8 mouse cellular contexts compared by ENCODE assay signal in the genomic region with DNA sequence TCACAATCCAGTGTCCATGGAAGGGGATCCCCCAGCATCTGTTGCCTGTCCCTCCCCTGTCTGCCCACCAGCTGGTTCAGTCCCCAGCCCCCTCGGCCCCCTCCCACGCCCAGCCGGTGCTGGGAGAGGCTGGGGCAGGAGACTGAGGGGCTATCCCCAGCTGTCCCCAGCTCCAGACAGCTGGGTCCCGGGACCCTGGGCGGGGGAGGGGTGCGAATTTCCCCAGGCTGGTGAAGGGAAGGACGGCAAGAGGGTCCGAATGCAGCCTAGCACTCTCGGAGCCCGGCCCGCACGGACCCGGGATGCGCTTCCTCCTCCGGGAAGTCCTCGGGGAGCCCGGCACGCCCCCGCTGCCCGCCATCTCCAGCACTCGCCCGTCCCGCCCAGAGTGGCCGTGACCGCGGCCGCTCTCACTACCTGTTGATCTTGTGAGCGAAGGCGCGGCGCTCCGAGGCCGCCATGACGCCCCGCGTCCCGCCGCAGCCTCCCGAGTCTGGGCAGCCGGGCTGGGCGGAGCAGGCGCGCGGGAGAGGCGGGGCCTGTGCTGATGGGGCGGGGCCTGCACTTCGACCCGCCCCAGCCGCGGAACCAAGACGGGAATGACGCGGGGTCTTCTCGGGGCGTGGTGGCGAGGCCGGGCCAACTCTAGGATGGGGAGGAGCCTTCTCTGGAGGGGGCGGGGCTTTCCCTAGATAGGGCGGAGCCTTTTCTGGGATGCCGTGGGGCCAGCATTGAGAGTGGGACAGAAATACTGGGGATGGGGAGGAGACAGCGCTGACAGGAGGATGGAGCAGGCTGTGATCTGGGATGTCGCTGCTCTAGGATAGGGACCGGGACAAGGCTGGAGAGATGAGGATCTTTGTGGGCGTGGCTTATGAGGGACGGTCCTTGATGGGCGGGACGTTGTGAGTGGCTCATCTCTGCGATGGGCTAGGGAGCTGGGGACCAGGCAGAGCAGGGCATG. TPM values are rescaled to one million over a fixed set of nuclear protein-coding genes. Genes with fewer than 3 reads are reported as not detected.
DNase-seq lines count a peak whose midpoint lies in the region; ATAC-seq lines count a peak whose summit lies in the region.

A gene (minus strand): TSS at position 508 of the 964 bp plus-strand sequence.

- peak within 1 kb of the TSS; percentile 59 for H3K4me2 ChIP-seq in hindbrain, embryonic 14.5 days (replicated peaks)

- no peaks in the 10 kb centered on the region for H3K4me1 ChIP-seq in hindbrain, embryonic 14.5 days (replicated peaks; ENCODE audit: control insufficient read depth, insufficient read depth, low read length)

- H3K27me3 ChIP-seq in hindbrain, embryonic 14.5 days (ENCODE audit: control insufficient read depth, insufficient read depth, low read length) = no peaks in the 10 kb centered on the region

- no peak within 1 kb of the TSS for H3K27ac ChIP-seq in hindbrain, embryonic 14.5 days

- under 1% methylated on average over 68 of the region's 68 CpGs for WGBS in hindbrain, embryonic 14.5 days

- H3K9ac ChIP-seq in hindbrain, embryonic 14.5 days = peak within 1 kb of the TSS; percentile 53

- no peaks in the 10 kb centered on the region for H3K9me3 ChIP-seq in hindbrain, embryonic 14.5 days (ENCODE audit: control insufficient read depth, low read length)

- H3K36me3 ChIP-seq in hindbrain, embryonic 14.5 days (replicated peaks; ENCODE audit: control insufficient read depth, insufficient read depth) = no peaks in the 10 kb centered on the region

- peak within 1 kb of the TSS; percentile 43 for H3K4me3 ChIP-seq in hindbrain, embryonic 14.5 days (replicated peaks; ENCODE audit: low read length)

- peak; percentile 98 for DNase-seq in R1 (ENCODE audit: low read depth, low spot score)
- DNase-seq in cerebellum, postnatal 25 days = peak; percentile 52 to 71
- peak; percentile 58 to 71 for DNase-seq in frontal cortex, postnatal 36 days (ENCODE audit: low spot score in 2 of 2)
- DNase-seq in hindbrain, embryonic 14.5 days (ENCODE audit: low spot score) = peak; percentile 74
- peak; percentile 74 to 77 for DNase-seq in layer of hippocampus, postnatal 36 days
- peak; percentile 89 for DNase-seq in lung, postnatal 25 days (ENCODE audit: low spot score)
- peak; percentile 51 for DNase-seq in retina, adult 2 months (ENCODE audit: low read depth, low spot score)
- DNase-seq in thymus, postnatal 36 days = peak; percentile 71 to 75

- ATAC-seq in hindbrain, embryonic 14.5 days (ENCODE audit: low FRiP score) = peak; percentile 90

RNA-seq across cellular contexts. Expression of the gene that starts here (rescaled TPM):
- 16.3 and 18.0 TPM in 2 replicates for polyA plus RNA-seq in hindbrain, embryonic 14.5 days (2014; fragmentation: Nextera tagmentation; extraction: Ambion mirVana)
- total RNA-seq in layer of hippocampus, postnatal 36 days (2021) = 10 to 100 TPM; 14.1 to 15.0 TPM
